Mouse (Mus musculus) layer of hippocampus, adult 11-12 months (tissue): ENCODE results near the gene Grin2c.
A peak's percentile ranks its signal among the peaks of the same experiment; 100 is the strongest.

Experiments used
- DNase-seq: peaks from one replicate; pipeline ENCODE4 v3.0.0; 2022; ENCODE audit warnings: low spot score

Grin2c gene

GRCm38 (mm10) chr11:115231168-115231915, 35.7 kb downstream of the Grin2c start:
- DNase-seq = no peak

GRCm38 (mm10) chr11:115229021-115229930, 37.8 kb downstream of the Grin2c start:
- DNase-seq = no peak

GRCm38 (mm10) chr11:115228430-115228829, 38.6 kb downstream of the Grin2c start:
- no peak for DNase-seq

GRCm38 (mm10) chr11:115227640-115228039, 39.4 kb downstream of the Grin2c start:
- DNase-seq = no peak

GRCm38 (mm10) chr11:115226811-115227491, 40.1 kb downstream of the Grin2c start:
- no peak for DNase-seq

- no peak for DNase-seq
These were observed 41.7 kb downstream of the Grin2c start for GRCm38 (mm10) chr11:115225301-115225700.

- DNase-seq = peak; percentile 66
These were observed 42.2 kb downstream of the Grin2c start for GRCm38 (mm10) chr11:115224889-115225288.

- DNase-seq = no peak
These were observed 43.2 kb downstream of the Grin2c start for GRCm38 (mm10) chr11:115223877-115224276.

- DNase-seq = no peak
These were observed 43.6 kb downstream of the Grin2c start for GRCm38 (mm10) chr11:115223451-115223850.

- no peak for DNase-seq
These were observed 44.5 kb downstream of the Grin2c start for GRCm38 (mm10) chr11:115222570-115222969.

GRCm38 (mm10) chr11:115222077-115222476, 45.0 kb downstream of the Grin2c start:
- no peak for DNase-seq

GRCm38 (mm10) chr11:115219685-115220084, 47.4 kb downstream of the Grin2c start:
- DNase-seq = no peak

- DNase-seq = no peak
These were observed 47.8 kb downstream of the Grin2c start for GRCm38 (mm10) chr11:115219263-115219662.

GRCm38 (mm10) chr11:115217439-115218410, 49.3 kb downstream of the Grin2c start:
- no peak for DNase-seq

- DNase-seq = no peak
These were observed 51.9 kb downstream of the Grin2c start for GRCm38 (mm10) chr11:115215123-115215522.

GRCm38 (mm10) chr11:115212116-115212515, 54.9 kb downstream of the Grin2c start:
- no peak for DNase-seq

- DNase-seq = no peak
These were observed 57.1 kb downstream of the Grin2c start for GRCm38 (mm10) chr11:115209958-115210357.

GRCm38 (mm10) chr11:115208776-115209732, 58.0 kb downstream of the Grin2c start:
- DNase-seq = no peak

GRCm38 (mm10) chr11:115208126-115208525, 58.9 kb downstream of the Grin2c start:
- no peak for DNase-seq

GRCm38 (mm10) chr11:115202756-115203155, 64.3 kb downstream of the Grin2c start:
- no peak for DNase-seq
